In the genomic region with DNA sequence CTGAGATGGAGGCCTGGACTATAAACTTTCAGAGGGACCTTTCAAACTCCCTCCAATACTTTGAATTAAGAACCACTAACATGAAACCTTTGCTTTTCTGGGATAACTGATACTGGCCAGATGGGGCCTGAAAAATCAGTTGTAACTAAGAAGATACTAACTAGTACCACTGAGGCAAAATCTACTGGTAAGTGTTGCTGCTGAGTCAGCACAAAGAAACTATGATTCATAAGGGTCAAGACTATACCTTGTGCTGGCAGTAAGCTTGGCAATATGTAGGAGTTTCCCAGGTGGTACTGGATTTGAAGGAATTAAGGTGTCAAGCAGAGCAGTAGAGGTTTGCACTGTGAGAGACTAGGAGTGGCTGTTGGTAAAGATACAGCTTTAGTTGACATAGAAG, we compare ENCODE assay signal across 21 mouse cellular contexts. TPM values are rescaled to one million over a fixed set of nuclear protein-coding genes. Genes with fewer than 3 reads are reported as not detected.
A peak's percentile ranks its signal among the peaks of the same experiment; 100 is the strongest.
DNase-seq lines count a peak whose midpoint lies in the region; TF ChIP-seq lines count a peak whose summit lies in the region.
"Had no signal": no experiment of that assay in that cellular context is flagged by ENCODE, and none has a peak within 500 bp of the region (broad histone marks: within the 10 kb centered on the region; RNA-seq: fewer than 3 reads in every experiment).

No protein-coding gene starts in this region.

- peaks cover 3 to 11% of the 10 kb centered on the region in 2 experiments for H3K36me3 ChIP-seq in CH12.LX (replicated peaks in 1 of 2; ENCODE audit: control insufficient read depth in 1 of 2, insufficient read depth in 1 of 2, low read length in 1 of 2)
- no peaks in the 10 kb centered on the region for H3K36me3 ChIP-seq in ES-E14 (ENCODE audit: control insufficient read depth, insufficient read depth, low read length, poor library complexity, severe bottlenecking)
- no peaks in the 10 kb centered on the region; a peak in 1 of 4 replicates for H3K36me3 ChIP-seq in MEL (ENCODE audit: control insufficient read depth in 1 of 2, insufficient read depth in 2 of 2, low read length in 2 of 2)

- TF ChIP-seq EP300 in CH12.LX (IDR thresholded peaks at IDR 0.05; ENCODE audit: low read length) (no peak), MEL (IDR thresholded peaks at IDR 0.05; ENCODE audit: low read depth in 1 of 2, low read length in 2 of 2) (no peak)

- H3K27ac ChIP-seq in CH12.LX (ENCODE audit: insufficient read depth, low read depth) (no peak overlapping the region), ES-E14 (ENCODE audit: insufficient read depth, low read depth, low read length, poor library complexity, severe bottlenecking) (no peak overlapping the region), MEL (ENCODE audit: control insufficient read depth, low read depth, low read length) (no peak overlapping the region)

- TF ChIP-seq RAD21 in CH12.LX (IDR thresholded peaks at IDR 0.05; ENCODE audit: low read depth, low read length) (no peak), MEL (IDR thresholded peaks at IDR 0.05; ENCODE audit: low read depth, low read length) (no peak)

- no peak overlapping the region for H3K9ac ChIP-seq in CH12.LX (ENCODE audit: insufficient read depth, low read depth)
- no peak overlapping the region for H3K9ac ChIP-seq in ES-E14 (ENCODE audit: insufficient read depth, low read depth, low read length, poor library complexity, severe bottlenecking)
- no peak overlapping the region for H3K9ac ChIP-seq in MEL (ENCODE audit: control insufficient read depth, low read depth, low read length, poor library complexity, severe bottlenecking)

- dilution Hi-C loops in CH12.LX (cut with MboI; ENCODE audit: extremely low pct_ligation_motif_present, extremely low pct_unique_long_range_greater_than_20kb, low sequenced_read_pairs): no loop called here

- TF ChIP-seq POLR2A in CH12.LX (IDR thresholded peaks at IDR 0.05; ENCODE audit: low read depth, low read length) (no peak), MEL (IDR thresholded peaks at IDR 0.05; ENCODE audit: control insufficient read depth in 1 of 2, insufficient read depth in 1 of 2, low read depth in 1 of 2, low read length in 2 of 2, poor library complexity in 1 of 2) (no peak)

- in situ Hi-C loops in CH12.LX (cut with MboI; ENCODE audit: low pct_ligation_motif_present, low pct_unique_long_range_greater_than_20kb, low sequenced_read_pairs): no loop called here
- in situ Hi-C loops in ES-E14 (cut with MboI; ENCODE audit: low sequenced_read_pairs in 2 of 2, unreplicated experiment in 2 of 2): no loop called here

- no peak for TF ChIP-seq CTCF in CH12.LX (conservative IDR thresholded peaks at IDR 0.05 in 1 of 2, IDR thresholded peaks at IDR 0.05 in 1 of 2; ENCODE audit: low read depth in 2 of 2, low read length in 2 of 2)
- no peak for TF ChIP-seq CTCF in MEL (IDR thresholded peaks at IDR 0.05 in 2 of 3, conservative IDR thresholded peaks at IDR 0.05 in 1 of 3; ENCODE audit: control insufficient read depth in 1 of 3, insufficient read depth in 1 of 3, low read depth in 2 of 3, low read length in 3 of 3, poor library complexity in 1 of 3, severe bottlenecking in 1 of 3)

- no peak overlapping the region for H3K4me3 ChIP-seq in CH12.LX (replicated peaks in 1 of 3; ENCODE audit: low read depth in 2 of 3, low read length in 2 of 3, poor library complexity in 1 of 3)
- no peak overlapping the region for H3K4me3 ChIP-seq in ES-E14 (ENCODE audit: insufficient read depth in 1 of 2, low read depth in 1 of 2, low read length in 2 of 2, poor library complexity in 1 of 2, severe bottlenecking in 1 of 2)
- H3K4me3 ChIP-seq in MEL (ENCODE audit: control insufficient read depth in 1 of 2, insufficient read depth in 1 of 2, low read depth in 2 of 2, low read length in 2 of 2): no peak overlapping the region

- DNase-seq in CH12.LX (ENCODE audit: extremely low read depth) (no peak), ES-E14 (ENCODE audit: low read depth, low spot score) (no peak), MEL (ENCODE audit: low read depth, low spot score) (no peak)
- no peak for DNase-seq in spleen, postnatal 10 days (ENCODE audit: low spot score in 2 of 2)
- DNase-seq in gastrocnemius, postnatal 36 days: no peak
- DNase-seq in left cerebral cortex, adult 8-10 months (ENCODE audit: low spot score in 2 of 2): no peak
- DNase-seq: adrenal gland, adult 2 months; adrenal gland, adult 8-10 months; adrenal gland, postnatal 10 days; adrenal gland, postnatal 14 days; adrenal gland, postnatal 25 days; adrenal gland, postnatal 36 days; B cell, adult 2 months; cerebellum, adult 11 months; cerebellum, adult 11-12 months; cerebellum, adult 18-20 months; cerebellum, adult 2 months; cerebellum, adult 8-10 months; cerebellum, adult 9-10 months had no signal

- H3K27me3 ChIP-seq in CH12.LX (replicated peaks) (no peaks in the 10 kb centered on the region), MEL (ENCODE audit: control insufficient read depth in 1 of 2, insufficient read depth in 2 of 2, low read length in 2 of 2) (no peaks in the 10 kb centered on the region)
- H3K27me3 ChIP-seq: Patski had no signal

- H3K9me3 ChIP-seq in CH12.LX (replicated peaks; ENCODE audit: low read length) (no peaks in the 10 kb centered on the region), ES-E14 (ENCODE audit: control insufficient read depth, insufficient read depth, low read depth, low read length) (no peaks in the 10 kb centered on the region), MEL (replicated peaks; ENCODE audit: insufficient read depth, low read length) (no peaks in the 10 kb centered on the region)
- H3K9me3 ChIP-seq: G1E had no signal

- intact Hi-C loops in gastrocnemius, postnatal 36 days (cut with DNase I): no loop called here

- no peak overlapping the region for H3K4me2 ChIP-seq in CH12.LX (ENCODE audit: insufficient read depth, low read depth, poor library complexity, severe bottlenecking)

- H3K79me2 ChIP-seq in CH12.LX (replicated peaks; ENCODE audit: control insufficient read depth, extremely low read depth, insufficient read depth, poor library complexity, severe bottlenecking): no peaks in the 10 kb centered on the region
- H3K79me2 ChIP-seq in MEL (ENCODE audit: control insufficient read depth, insufficient read depth, low read length, poor library complexity): no peaks in the 10 kb centered on the region

- H3K4me1 ChIP-seq in CH12.LX (ENCODE audit: control insufficient read depth in 1 of 2, insufficient read depth in 2 of 2) (peaks cover 0 to 2% of the 10 kb centered on the region in 2 experiments; a peak in 1 of 4 replicates), ES-E14 (ENCODE audit: control insufficient read depth in 2 of 2, insufficient read depth in 2 of 2, low read length in 2 of 2, poor library complexity in 1 of 2) (no peaks in the 10 kb centered on the region), MEL (ENCODE audit: control insufficient read depth in 1 of 2, insufficient read depth in 2 of 2, low read length in 2 of 2) (no peaks in the 10 kb centered on the region)

TF ChIP-seq in CH12.LX, 34 proteins besides CTCF, POLR2A, EP300 and RAD21:
- TF ChIP-seq MAFK (IDR thresholded peaks at IDR 0.05; ENCODE audit: insufficient replicate concordance, low read length) (peak; percentile 86; the same call in 1 of the 2 replicates), JUND (conservative IDR thresholded peaks at IDR 0.05; ENCODE audit: low read depth, low read length) (no peak)

TF ChIP-seq in ES-E14, 5 proteins besides CTCF, POLR2A, EP300 and RAD21:
- TF ChIP-seq CHD2 (IDR thresholded peaks at IDR 0.05; ENCODE audit: low read depth, low read length) (no peak), MAFK (IDR thresholded peaks at IDR 0.05; ENCODE audit: insufficient read depth, low read depth, low read length) (peak; percentile 85), ZC3H11A (IDR thresholded peaks at IDR 0.05; ENCODE audit: borderline replicate concordance, low read depth, low read length) (no peak)

TF ChIP-seq in MEL, 35 proteins besides CTCF, POLR2A, EP300 and RAD21:
- TF ChIP-seq MAFK (IDR thresholded peaks at IDR 0.05; ENCODE audit: borderline replicate concordance, low read depth, low read length) (peak; percentile 81; the same call in 1 of the 2 replicates), ZMIZ1 (IDR thresholded peaks at IDR 0.05; ENCODE audit: low read depth, low read length) (no peak)

RNA-seq across cellular contexts. Expression of a gene that starts 27.1 kb away (rescaled TPM):
- total RNA-seq in CH12.LX (2012; rRNA removed): 26.2 and 26.6 TPM in 2 replicates
- 55.3 and 58.9 TPM in 2 replicates for total RNA-seq in CH12.LX (2014; rRNA removed)
- polyA plus RNA-seq in CH12.LX (2012; ENCODE audit: insufficient read length, low read depth): 25.1 and 26.7 TPM in 2 replicates
- 38.2 and 40.2 TPM in 2 replicates for total RNA-seq in ES-E14 (2012; rRNA removed)
- 22.8 and 26.7 TPM in 2 replicates for total RNA-seq in MEL (2012; rRNA removed)
- polyA plus RNA-seq in MEL (2012; ENCODE audit: insufficient read depth in 1 of 2, insufficient read length in 2 of 2, low read depth in 1 of 2, low replicate concordance in 2 of 2, missing spikeins in 1 of 2): 10 to 100 TPM in 1 of 2 experiments, not detected in 1; 21.8 TPM
- 10 to 100 TPM; 38.8 to 39.5 TPM for total RNA-seq in gastrocnemius, postnatal 36 days (2021)
- total RNA-seq in left cerebral cortex, adult 8-10 months (2022): 100 to 1,000 TPM; 169 to 204 (median 183) TPM

RNA-seq across cellular contexts. Expression of a gene that starts 27.1 kb away (rescaled TPM):
- total RNA-seq in CH12.LX (2012; rRNA removed) (19.6 and 20.9 TPM in 2 replicates), CH12.LX (2014; rRNA removed) (23.5 and 26.2 TPM in 2 replicates), ES-E14 (2012; rRNA removed) (28.1 and 35.6 TPM in 2 replicates), MEL (2012; rRNA removed) (18.6 and 18.8 TPM in 2 replicates)
- polyA plus RNA-seq in CH12.LX (2012; ENCODE audit: insufficient read length, low read depth) (22.9 and 25.4 TPM in 2 replicates), MEL (2012; ENCODE audit: insufficient read depth in 1 of 2, insufficient read length in 2 of 2, low read depth in 1 of 2, low replicate concordance in 2 of 2, missing spikeins in 1 of 2) (10 to 100 TPM in 1 of 2 experiments, not detected in 1; 14.1 TPM)
- 100 to 1,000 TPM; 342 to 346 TPM for total RNA-seq in gastrocnemius, postnatal 36 days (2021)
- 10 to 100 TPM; 45.5 to 51.1 (median 48.8) TPM for total RNA-seq in left cerebral cortex, adult 8-10 months (2022)
